Comparison of ENCODE assay signal across 16 mouse cellular contexts in genomic region chr13:46788452-46788851, GRCm38 (mm10).
A peak's percentile ranks its signal among the peaks of the same experiment; 100 is the strongest.
DNase-seq lines count a peak whose midpoint lies in the region; ATAC-seq and TF ChIP-seq lines count a peak whose summit lies in the region.
"Had no signal": no experiment of that assay in that cellular context is flagged by ENCODE, and none has a peak within 500 bp of the region (broad histone marks: within the 10 kb centered on the region; RNA-seq: fewer than 3 reads in every experiment).

No protein-coding gene starts in this region.

- no peak for TF ChIP-seq EP300 in heart, postnatal 0 days (IDR thresholded peaks at IDR 0.05; ENCODE audit: low read depth)

- CTCF ChIA-PET in Patski (lab: Charles Lee), result no interaction called here

- H3K4me3 ChIP-seq in heart, postnatal 0 days (ENCODE audit: low read depth, low read length), result no peak overlapping the region
- no peak overlapping the region for H3K4me3 ChIP-seq in midbrain, embryonic 15.5 days
- H3K4me3 ChIP-seq: embryonic facial prominence, embryonic 15.5 days; forebrain, embryonic 12.5 days; heart, embryonic 13.5 days; neural tube, embryonic 12.5 days had no signal

- WGBS in heart, postnatal 0 days, result 60% methylated on average over 8 of the region's 8 CpGs
- 89% methylated on average over 8 of the region's 8 CpGs for WGBS in midbrain, embryonic 15.5 days

- no peak for TF ChIP-seq CTCF in heart, postnatal 0 days (IDR thresholded peaks at IDR 0.05; ENCODE audit: low read depth)
- TF ChIP-seq CTCF in Patski (IDR thresholded peaks at IDR 0.05), result no peak

- H3K27ac ChIP-seq in heart, postnatal 0 days (ENCODE audit: low read depth), result 0 out of 2 replicates have a peak overlapping the region, but pooled peaks have one; percentile 34
- no peak overlapping the region for H3K27ac ChIP-seq in midbrain, embryonic 15.5 days
- H3K27ac ChIP-seq: embryonic facial prominence, embryonic 15.5 days; forebrain, embryonic 12.5 days; heart, embryonic 13.5 days; hindbrain, embryonic 14.5 days; neural tube, embryonic 12.5 days had no signal

- 0 out of 2 replicates have a peak, but pooled peaks cover 5% of the 10 kb centered on the region for H3K4me1 ChIP-seq in heart, postnatal 0 days (ENCODE audit: control insufficient read depth, insufficient read depth)
- no peaks in the 10 kb centered on the region for H3K4me1 ChIP-seq in midbrain, embryonic 15.5 days
- H3K4me1 ChIP-seq: embryonic facial prominence, embryonic 15.5 days; forebrain, embryonic 12.5 days; neural tube, embryonic 12.5 days had no signal

- peak; percentile 40 for DNase-seq in adrenal gland, postnatal 14 days
- no peak for DNase-seq in adrenal gland, postnatal 36 days
- DNase-seq in heart, postnatal 0 days (ENCODE audit: low spot score), result no peak
- DNase-seq in heart, postnatal 36 days, result no peak
- DNase-seq in Patski (ENCODE audit: low read depth, low spot score), result peak; percentile 71
- DNase-seq in kidney, postnatal 10 days, result peak; percentile 75
- DNase-seq: liver; thymus, adult 18-20 months had no signal

- peaks cover 75% of the 10 kb centered on the region for H3K36me3 ChIP-seq in heart, postnatal 0 days (replicated peaks; ENCODE audit: control insufficient read depth, insufficient read depth, low read length)
- peaks cover 1% of the 10 kb centered on the region; the same call in 1 of the 2 replicates for H3K36me3 ChIP-seq in midbrain, embryonic 15.5 days (replicated peaks)

- H3K9ac ChIP-seq in heart, postnatal 0 days (replicated peaks; ENCODE audit: low read depth, low read length), result no peak overlapping the region
- no peak overlapping the region for H3K9ac ChIP-seq in midbrain, embryonic 15.5 days
- H3K9ac ChIP-seq: embryonic facial prominence, embryonic 15.5 days; forebrain, embryonic 12.5 days; heart, embryonic 13.5 days; hindbrain, embryonic 14.5 days; neural tube, embryonic 12.5 days had no signal

- no peak for ATAC-seq in heart, postnatal 0 days (ENCODE audit: insufficient read depth, low read depth)
- peak; percentile 70 for ATAC-seq in Patski
- no peak for ATAC-seq in megakaryocyte, adult 5-6 weeks (ENCODE audit: poor library complexity, severe bottlenecking)
- no peak for ATAC-seq in midbrain, embryonic 15.5 days (replicated peaks)
- ATAC-seq: intestine, postnatal 0 days had no signal

- intact Hi-C loops in heart, postnatal 36 days (cut with DNase I), result no loop called here

- H3K27me3 ChIP-seq in heart, postnatal 0 days (ENCODE audit: control insufficient read depth, insufficient read depth, low read length), result no peaks in the 10 kb centered on the region
- H3K27me3 ChIP-seq in Patski, result no peaks in the 10 kb centered on the region
- H3K27me3 ChIP-seq in midbrain, embryonic 15.5 days (replicated peaks), result no peaks in the 10 kb centered on the region
- H3K27me3 ChIP-seq: embryonic facial prominence, embryonic 15.5 days; forebrain, embryonic 12.5 days; heart, embryonic 13.5 days; neural tube, embryonic 12.5 days had no signal

- no peak overlapping the region for H3K4me2 ChIP-seq in heart, postnatal 0 days (ENCODE audit: low read depth, low read length)
- no peak overlapping the region for H3K4me2 ChIP-seq in midbrain, embryonic 15.5 days
- H3K4me2 ChIP-seq: embryonic facial prominence, embryonic 15.5 days; forebrain, embryonic 12.5 days; heart, embryonic 13.5 days; hindbrain, embryonic 14.5 days; neural tube, embryonic 12.5 days had no signal

- POLR2A ChIA-PET in Patski (lab: Charles Lee), result no interaction called here

- in situ Hi-C loops in Patski (cut with MboI; ENCODE audit: low pct_unique_long_range_greater_than_20kb), result no loop called here

- no peaks in the 10 kb centered on the region for H3K9me3 ChIP-seq in heart, postnatal 0 days (replicated peaks; ENCODE audit: control insufficient read depth, low read length)
- no peaks in the 10 kb centered on the region for H3K9me3 ChIP-seq in midbrain, embryonic 15.5 days
- H3K9me3 ChIP-seq: embryonic facial prominence, embryonic 15.5 days; forebrain, embryonic 12.5 days; heart, embryonic 13.5 days; neural tube, embryonic 12.5 days had no signal

Comparison
In these comparisons a context has a peak if more than half of its experiments do, and no peak if none do; other contexts are left out.
1. DNase-seq: peak in adrenal gland, postnatal 14 days (single experiment), Patski (single experiment) and kidney, postnatal 10 days (single experiment); none in adrenal gland, postnatal 36 days (0 of 2), heart, postnatal 0 days (single experiment) and heart, postnatal 36 days (0 of 2).